Mouse (Mus musculus) mesoderm, embryonic 11.5 days (tissue): ENCODE measurements around the gene Mink1.
"Not testable (repeated sequence)": the region's sequence is repeated elsewhere in the genome, so short reads cannot be mapped to it uniquely, and the experiment has no call there.

Source experiments
- DNase-seq: peaks from one replicate; pipeline ENCODE4 v3.0.0-alpha.2; 2012; ENCODE audit warnings: low read depth, low spot score

Gene Mink1

GRCm38 (mm10) chr11:70553940-70554339 is 8.7 kb upstream of the Mink1 start:
- no peak for DNase-seq

- no peak for DNase-seq
Measured at GRCm38 (mm10) chr11:70557545-70557944, 5.1 kb upstream of the Mink1 start.

- DNase-seq: no peak
Measured at GRCm38 (mm10) chr11:70561937-70562286, 769 bp upstream of the Mink1 start.

- DNase-seq: no peak
Measured at GRCm38 (mm10) chr11:70562995-70563469, 351 bp downstream of the Mink1 start.

- DNase-seq: peak; percentile 44
Measured at GRCm38 (mm10) chr11:70563470-70564275, 992 bp downstream of the Mink1 start.

- no peak for DNase-seq
Measured at GRCm38 (mm10) chr11:70564276-70564873, 1.7 kb downstream of the Mink1 start.

- peak; percentile 50 for DNase-seq
Measured at GRCm38 (mm10) chr11:70566586-70566985, 3.9 kb downstream of the Mink1 start.

- DNase-seq: not testable (repeated sequence)
Measured at GRCm38 (mm10) chr11:70570614-70571013, 7.9 kb downstream of the Mink1 start.

GRCm38 (mm10) chr11:70571641-70572040 is 9.0 kb downstream of the Mink1 start:
- no peak for DNase-seq

- no peak for DNase-seq
Measured at GRCm38 (mm10) chr11:70572348-70572902, 9.7 kb downstream of the Mink1 start.

GRCm38 (mm10) chr11:70573872-70574271 is 11.2 kb downstream of the Mink1 start:
- no peak for DNase-seq

- DNase-seq: no peak
Measured at GRCm38 (mm10) chr11:70577201-70577600, 14.5 kb downstream of the Mink1 start.

- no peak for DNase-seq
Measured at GRCm38 (mm10) chr11:70578962-70579361, 16.3 kb downstream of the Mink1 start.

- no peak for DNase-seq
Measured at GRCm38 (mm10) chr11:70579710-70580357, 17.2 kb downstream of the Mink1 start.

- DNase-seq: no peak
Measured at GRCm38 (mm10) chr11:70580358-70580720, 17.7 kb downstream of the Mink1 start.

- no peak for DNase-seq
Measured at GRCm38 (mm10) chr11:70580921-70581320, 18.2 kb downstream of the Mink1 start.

- no peak for DNase-seq
Measured at GRCm38 (mm10) chr11:70582196-70582595, 19.5 kb downstream of the Mink1 start.

GRCm38 (mm10) chr11:70583022-70583714 is 20.5 kb downstream of the Mink1 start:
- no peak for DNase-seq

GRCm38 (mm10) chr11:70583775-70584174 is 21.1 kb downstream of the Mink1 start:
- DNase-seq: no peak

GRCm38 (mm10) chr11:70585457-70585856 is 22.8 kb downstream of the Mink1 start:
- no peak for DNase-seq

GRCm38 (mm10) chr11:70586261-70586660 is 23.6 kb downstream of the Mink1 start:
- no peak for DNase-seq

GRCm38 (mm10) chr11:70586954-70587353 is 24.3 kb downstream of the Mink1 start:
- no peak for DNase-seq
